Mouse (Mus musculus) heart, embryonic 13.5 days (tissue): ENCODE results near the gene Trem3. TPM values are rescaled to one million over a fixed set of nuclear protein-coding genes. Genes with fewer than 3 reads are reported as not detected.

ENCODE experiments used
- ATAC-seq: fragments of 200-750 bp; cut with Nextera tagmentation; 2 replicates; pipeline ENCODE4 v1.8.0; 2017; ENCODE audit warnings: moderate TSS enrichment; ENCODE audit not compliant: insufficient number of reproducible peaks, low FRiP score, low TSS enrichment; ENCODE audit errors: extremely low read depth
- H3K27ac ChIP-seq: fragments of 300-500 bp; sonication (generic); replicated peaks from 2 replicates; pipeline ENCODE4 v1.5.1; 2015; ENCODE audit warnings: moderate library complexity, mild to moderate bottlenecking, inconsistent platforms
- H3K27me3 ChIP-seq: fragments of 300-500 bp; sonication (generic); replicated peaks from 2 replicates; pipeline ENCODE4 v1.6.1; 2015; ENCODE audit warnings: mild to moderate bottlenecking, inconsistent platforms
- H3K36me3 ChIP-seq: fragments of 300-500 bp; sonication (generic); 2 replicates; pipeline ENCODE4 v1.6.1; 2015; ENCODE audit warnings: mild to moderate bottlenecking, inconsistent platforms
- H3K4me1 ChIP-seq: fragments of 300-500 bp; sonication (generic); 2 replicates; pipeline ENCODE4 v1.6.1; 2015; ENCODE audit warnings: inconsistent platforms
- H3K4me2 ChIP-seq: fragments of 300-500 bp; sonication (generic); 2 replicates; pipeline ENCODE4 v1.6.1; 2015; ENCODE audit warnings: inconsistent platforms, mild to moderate bottlenecking, moderate library complexity
- H3K4me3 ChIP-seq: fragments of 300-500 bp; sonication (generic); 2 replicates; pipeline ENCODE4 v1.5.1; 2015; ENCODE audit warnings: moderate library complexity, mild to moderate bottlenecking, inconsistent platforms
- H3K9ac ChIP-seq: fragments of 300-500 bp; sonication (generic); 2 replicates; pipeline ENCODE4 v1.6.1; 2015; ENCODE audit warnings: inconsistent platforms, mild to moderate bottlenecking, moderate library complexity
- H3K9me3 ChIP-seq: fragments of 300-500 bp; sonication (generic); 2 replicates; pipeline ENCODE4 v1.6.1; 2016; ENCODE audit warnings: inconsistent platforms
- WGBS: fragments of 180-500 bp; shearing (Covaris S2); methylation state at CpG from one replicate; pipeline ENCODE4 v1.1.7; 2015; ENCODE audit warnings: mixed read lengths; 5-methylcytosine and 5-hydroxymethylcytosine counted together
- polyA plus RNA-seq: library from polyadenylated mRNA; unstranded; fragments of >200 nt; fragmentation: Nextera tagmentation; extraction: Ambion mirVana; gene quantifications from 2 replicates; pipeline ENCODE4 v1.2.1, GENCODE M21; 2015

The Trem3 gene
- polyA plus RNA-seq, 1 experiment from 2014 or later = not detected

DNA sequence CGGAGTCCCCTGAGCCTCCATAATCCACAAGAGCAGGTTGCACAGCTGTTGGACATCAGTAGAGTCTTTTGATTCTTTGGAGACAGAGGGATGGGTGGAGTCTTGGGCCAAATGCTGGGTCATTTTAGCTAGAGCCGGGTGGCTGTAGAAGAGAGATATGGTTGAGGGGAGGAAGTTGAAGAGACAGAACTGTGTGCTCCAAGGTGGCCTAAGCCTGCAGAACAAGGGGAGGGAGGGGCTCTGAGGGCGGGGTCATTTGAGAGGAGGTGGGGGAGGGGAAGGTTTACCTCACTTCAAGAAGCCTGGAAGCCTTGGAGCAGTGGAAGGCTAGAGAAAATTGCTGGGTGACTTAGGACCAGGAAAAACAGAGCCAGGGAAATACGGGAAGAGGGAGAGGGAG is 51.6 kb downstream of the Trem3 start, which contains the start of gene Treml2:
TSS of gene Treml2 (plus strand) at position 296 of the 400 bp plus-strand sequence.
- H3K4me2 ChIP-seq = peak within 1 kb of the TSS; percentile 51
- H3K27ac ChIP-seq = peak within 1 kb of the TSS; percentile 32; the same call in 1 of the 2 replicates
- H3K4me3 ChIP-seq = peak within 1 kb of the TSS; percentile 33
- ATAC-seq = peak; percentile 77
- no peaks in the 10 kb centered on the region for H3K9me3 ChIP-seq
- H3K9ac ChIP-seq = 0 out of 2 replicates have a peak within 1 kb of the TSS, but pooled peaks have one; percentile 8
- H3K4me1 ChIP-seq = no peaks in the 10 kb centered on the region; the same call in 1 of the 2 replicates
- no peaks in the 10 kb centered on the region for H3K36me3 ChIP-seq
- 27% methylated on average over 3 of the region's 4 CpGs for WGBS
- H3K27me3 ChIP-seq = no peaks in the 10 kb centered on the region

DNA sequence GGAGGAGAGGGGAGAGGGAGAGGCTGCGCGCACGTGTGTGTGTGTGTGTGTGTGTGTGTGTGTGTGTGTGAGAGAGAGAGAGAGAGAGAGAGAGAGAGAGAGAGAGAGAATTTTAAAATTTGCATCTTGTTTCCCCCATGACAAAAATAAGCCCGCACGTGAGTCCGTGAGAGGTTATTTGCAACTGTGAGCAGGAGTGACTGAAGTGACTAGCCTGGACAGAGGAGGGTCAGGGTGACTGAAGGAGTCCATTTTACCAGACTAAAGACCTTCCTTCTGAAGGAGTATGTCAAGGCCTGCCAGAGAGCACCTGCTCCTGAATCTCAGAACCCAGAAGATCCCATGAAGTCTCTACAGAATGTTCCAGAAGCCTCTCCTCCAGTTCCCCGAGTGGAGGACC is 52.2 kb downstream of the Trem3 start:
- H3K4me3 ChIP-seq = peak overlapping the region; percentile 33
- 0 out of 2 replicates have a peak, but pooled peaks have one; percentile 9 for ATAC-seq
- H3K27ac ChIP-seq = peak overlapping the region; percentile 32; the same call in 1 of the 2 replicates
- H3K27me3 ChIP-seq = no peaks in the 10 kb centered on the region
- WGBS = 52% methylated on average over 6 of the region's 7 CpGs
- no peaks in the 10 kb centered on the region for H3K9me3 ChIP-seq
- 0 out of 2 replicates have a peak overlapping the region, but pooled peaks have one; percentile 8 for H3K9ac ChIP-seq
- no peaks in the 10 kb centered on the region for H3K36me3 ChIP-seq
- peaks cover 3% of the 10 kb centered on the region for H3K4me1 ChIP-seq
- H3K4me2 ChIP-seq = peak overlapping the region; percentile 51

GRCm38 (mm10) chr17:48300199-48300598 is 52.6 kb downstream of the Trem3 start:
- WGBS = 64% methylated on average over 7 of the region's 7 CpGs
- Histone ChIP-seq H3K9ac (peak overlapping the region; percentile 8; the same call in 1 of the 2 replicates), H3K27ac (peak overlapping the region; percentile 32; the same call in 1 of the 2 replicates), H3K36me3 (no peaks in the 10 kb centered on the region), H3K27me3 (no peaks in the 10 kb centered on the region), H3K4me3 (peak overlapping the region; percentile 33), H3K4me1 (peaks cover 3% of the 10 kb centered on the region), H3K4me2 (peak overlapping the region; percentile 51), H3K9me3 (no peaks in the 10 kb centered on the region)
- ATAC-seq = peak; percentile 56; the same call in 1 of the 2 replicates

- ATAC-seq = no peak
- H3K4me2 ChIP-seq = peak overlapping the region; percentile 51
- H3K9ac ChIP-seq = 0 out of 2 replicates have a peak overlapping the region, but pooled peaks have one; percentile 47
- H3K4me1 ChIP-seq = peaks cover 3% of the 10 kb centered on the region
- no peaks in the 10 kb centered on the region for H3K27me3 ChIP-seq
- H3K4me3 ChIP-seq = peak overlapping the region; percentile 33
- WGBS = 66% methylated on average over 9 of the region's 9 CpGs
- no peaks in the 10 kb centered on the region for H3K36me3 ChIP-seq
- 0 out of 2 replicates have a peak overlapping the region, but pooled peaks have one; percentile 32 for H3K27ac ChIP-seq
- no peaks in the 10 kb centered on the region for H3K9me3 ChIP-seq
Observed at GRCm38 (mm10) chr17:48300861-48301260, 53.3 kb downstream of the Trem3 start.

- Histone ChIP-seq H3K9me3 (no peaks in the 10 kb centered on the region), H3K4me2 (peak overlapping the region; percentile 51), H3K36me3 (no peaks in the 10 kb centered on the region), H3K27me3 (no peaks in the 10 kb centered on the region), H3K4me3 (peak overlapping the region; percentile 33; the same call in 1 of the 2 replicates), H3K27ac (no peak overlapping the region), H3K9ac (no peak overlapping the region), H3K4me1 (peaks cover 3% of the 10 kb centered on the region)
- WGBS = 79% methylated on average over 5 of the region's 5 CpGs
- ATAC-seq = no peak
Observed at GRCm38 (mm10) chr17:48301792-48302191, 54.2 kb downstream of the Trem3 start.

Other genes starting within 250 kb of the Trem3 start
- not detected in 2 replicates for gene 1700122O11Rik, start 209.5 kb upstream of the Trem3 start, polyA plus RNA-seq
- not detected in 2 replicates for gene 1700067P10Rik, start 158.5 kb upstream of the Trem3 start, polyA plus RNA-seq
- 0.05 TPM in 1 of 2 replicates, not detected in the other for gene 9830107B12Rik, start 101.5 kb upstream of the Trem3 start, polyA plus RNA-seq
- 0.04 and 0.12 TPM in 2 replicates for gene A530064D06Rik, start 80.5 kb upstream of the Trem3 start, polyA plus RNA-seq
- gene Trem1, start 15.0 kb upstream of the Trem3 start, polyA plus RNA-seq = 0.05 and 0.13 TPM in 2 replicates
- 0.22 and 0.59 TPM in 2 replicates for gene Treml4, start 16.5 kb downstream of the Trem3 start, polyA plus RNA-seq
- 0.37 and 0.52 TPM in 2 replicates for gene Treml2, start 51.7 kb downstream of the Trem3 start, polyA plus RNA-seq
- 0.17 and 0.24 TPM in 2 replicates for gene B430306N03Rik, start 68.4 kb downstream of the Trem3 start, polyA plus RNA-seq
- 3.9 and 4.6 TPM in 2 replicates for gene Trem2, start 98.6 kb downstream of the Trem3 start, polyA plus RNA-seq
- 3.3 and 3.8 TPM in 2 replicates for gene Treml1, start 112.1 kb downstream of the Trem3 start, polyA plus RNA-seq
- 9.9 and 10.5 TPM in 2 replicates for gene Nfya, start 162.1 kb downstream of the Trem3 start, polyA plus RNA-seq
- gene Oard1, start 162.2 kb downstream of the Trem3 start, polyA plus RNA-seq = 44.3 and 44.6 TPM in 2 replicates
- gene Apobec2, start 185.2 kb downstream of the Trem3 start, polyA plus RNA-seq = 182 and 204 TPM in 2 replicates
- gene Tspo2, start 203.7 kb downstream of the Trem3 start, polyA plus RNA-seq = 8.8 and 9.0 TPM in 2 replicates
- gene Unc5cl, start 207.1 kb downstream of the Trem3 start, polyA plus RNA-seq = 0.23 and 0.24 TPM in 2 replicates